Mouse (Mus musculus): Measurements from ENCODE around the gene Six2.

DNA sequence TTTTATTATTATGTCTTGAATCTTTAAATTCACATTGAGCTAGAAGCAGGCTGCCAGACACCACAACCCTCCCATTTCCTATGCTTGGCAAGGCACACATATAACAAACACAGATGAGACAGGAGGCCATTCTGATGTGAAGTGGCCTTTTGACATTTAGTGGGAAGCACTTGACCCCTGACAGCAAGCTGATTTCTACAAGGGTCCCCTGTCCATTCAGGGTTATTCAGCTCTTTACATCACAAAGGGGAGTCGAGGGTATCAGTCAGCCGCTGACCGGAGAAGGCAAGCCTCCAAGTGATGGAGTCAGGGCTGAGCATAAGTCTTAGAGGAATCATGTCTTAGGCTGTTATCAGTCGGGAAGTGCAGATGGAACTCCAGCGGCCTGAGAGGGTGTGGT is 26.3 kb upstream of the Six2 start:
- TF ChIP-seq CTCF (IDR thresholded peaks at IDR 0.05; ENCODE audit: low read depth) (no peak), EP300 (IDR thresholded peaks at IDR 0.05; ENCODE audit: low read depth) (no peak)
